Mouse (Mus musculus) bone marrow macrophage, adult 2 months (primary cell): ENCODE results near the gene Tbl1xr1. TPM values are rescaled to one million over a fixed set of nuclear protein-coding genes. Genes with fewer than 3 reads are reported as not detected.

Source experiments
- H3K27ac ChIP-seq: 2 replicates; pipeline ENCODE4 v1.5.1; 2012; ENCODE audit warnings: low read depth, low read length; ENCODE audit not compliant: insufficient read depth
- H3K4me1 ChIP-seq: 2 replicates; pipeline ENCODE4 v1.6.1; 2012; ENCODE audit warnings: low read length; ENCODE audit not compliant: control insufficient read depth, insufficient read depth
- H3K4me3 ChIP-seq: 2 replicates; pipeline ENCODE4 v1.5.1; 2012; ENCODE audit warnings: mild to moderate bottlenecking, low read length, moderate library complexity; ENCODE audit not compliant: insufficient read depth
- CTCF ChIP-seq: IDR thresholded peaks from 2 replicates; pipeline ENCODE4 v1.5.1; 2012; ENCODE audit warnings: low read depth, mild to moderate bottlenecking, low read length, moderate library complexity
- POLR2A ChIP-seq: IDR thresholded peaks from 2 replicates; pipeline ENCODE4 v1.6.1; 2012; ENCODE audit warnings: mild to moderate bottlenecking, low read depth, low read length, borderline replicate concordance
- polyA plus RNA-seq: library from polyadenylated mRNA; stranded (reverse); fragments of >200 nt; gene quantifications from 2 replicates; pipeline ENCODE4 v1.2.4, GENCODE M21; 2012; ENCODE audit not compliant: missing spikeins, insufficient read depth, insufficient read length

The Tbl1xr1 gene
- polyA plus RNA-seq, 1 experiment: 55.5 TPM

- Histone ChIP-seq H3K4me3 (no peak overlapping the region), H3K4me1 (peaks cover 6% of the 10 kb centered on the region), H3K27ac (no peak overlapping the region)
- TF ChIP-seq POLR2A (no peak), CTCF (no peak)
These were observed 79.9 kb downstream of the Tbl1xr1 start for GRCm38 (mm10) chr3:22156397-22156796.

DNA sequence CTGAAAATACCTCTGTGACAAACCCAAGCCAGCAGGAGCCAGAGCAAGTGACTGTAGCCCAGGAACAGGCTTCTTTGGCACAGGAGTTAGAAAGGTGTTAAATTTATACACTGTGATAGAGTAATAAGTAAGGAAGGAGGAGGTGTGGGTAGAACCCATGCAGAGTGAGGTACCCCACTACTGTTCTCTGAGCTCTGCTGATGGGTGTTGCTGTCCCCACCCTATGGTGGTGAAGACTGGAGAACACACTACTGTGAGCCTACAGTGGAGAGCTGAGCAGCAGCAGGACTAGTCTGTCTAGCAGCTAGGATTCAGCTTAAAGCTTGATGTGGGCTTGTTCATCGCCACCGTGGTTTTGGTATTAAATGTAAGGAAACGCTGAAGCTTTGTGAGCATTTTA, 86.5 kb downstream of the Tbl1xr1 start:
- no peak overlapping the region for H3K4me3 ChIP-seq
- H3K4me1 ChIP-seq: peaks cover 4% of the 10 kb centered on the region
- no peak for TF ChIP-seq POLR2A
- TF ChIP-seq CTCF: no peak
- no peak overlapping the region for H3K27ac ChIP-seq

GRCm38 (mm10) chr3:22167856-22168255, 91.4 kb downstream of the Tbl1xr1 start:
- Histone ChIP-seq H3K4me3 (no peak overlapping the region), H3K4me1 (peaks cover 12% of the 10 kb centered on the region), H3K27ac (no peak overlapping the region)
- TF ChIP-seq POLR2A: no peak
- no peak for TF ChIP-seq CTCF

DNA sequence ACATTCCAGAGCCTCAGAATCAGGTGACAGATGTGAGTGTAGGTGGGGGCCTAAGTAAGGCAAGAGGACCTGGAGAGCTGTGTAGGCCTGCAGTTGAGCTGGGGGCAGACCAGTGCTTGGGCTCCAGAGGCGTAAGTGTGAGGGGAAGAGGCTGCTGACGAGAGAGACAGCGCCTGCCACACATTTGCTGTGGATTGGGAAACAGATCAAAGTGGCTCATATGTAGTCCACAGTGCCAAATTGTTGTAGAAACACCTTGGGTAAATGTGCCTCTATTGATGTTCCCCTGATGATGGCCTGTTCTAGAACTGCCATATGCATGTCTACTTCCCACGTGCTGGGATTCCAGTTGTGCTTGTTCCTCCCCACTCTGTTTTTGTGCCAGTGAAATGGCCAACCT, 92.0 kb downstream of the Tbl1xr1 start:
- TF ChIP-seq POLR2A: no peak
- TF ChIP-seq CTCF: no peak

GRCm38 (mm10) chr3:22171526-22171925, 95.1 kb downstream of the Tbl1xr1 start:
- TF ChIP-seq POLR2A (no peak), CTCF (no peak)
- Histone ChIP-seq H3K27ac (no peak overlapping the region), H3K4me1 (peaks cover 8% of the 10 kb centered on the region), H3K4me3 (no peak overlapping the region)

More for the DNA sequence above, 92.0 kb downstream of the Tbl1xr1 start:
- no peak overlapping the region for H3K27ac ChIP-seq
- H3K4me3 ChIP-seq: no peak overlapping the region
- H3K4me1 ChIP-seq: peaks cover 12% of the 10 kb centered on the region

DNA sequence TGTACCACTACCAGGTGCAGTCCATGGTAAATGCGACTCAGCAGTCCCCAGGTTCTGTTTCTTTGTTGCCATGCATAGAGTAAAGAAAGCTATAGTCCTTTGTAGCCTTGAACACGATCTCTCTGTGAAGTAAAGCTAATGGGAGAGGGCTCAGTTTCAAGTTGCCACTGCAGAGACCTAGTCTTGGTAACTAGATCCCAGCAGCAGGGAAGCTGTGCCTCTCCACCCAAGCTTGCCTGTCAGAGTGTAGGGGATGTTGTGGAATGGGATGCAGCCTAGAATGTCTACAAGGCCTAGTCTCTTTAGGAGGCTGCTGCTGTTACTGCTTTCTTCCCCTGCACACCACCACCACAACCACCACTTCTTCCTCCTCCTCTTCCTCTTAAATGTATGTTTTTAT, 96.0 kb downstream of the Tbl1xr1 start:
- Histone ChIP-seq H3K4me1 (peaks cover 8% of the 10 kb centered on the region), H3K27ac (no peak overlapping the region), H3K4me3 (no peak overlapping the region)
- TF ChIP-seq CTCF (no peak), POLR2A (no peak)

DNA sequence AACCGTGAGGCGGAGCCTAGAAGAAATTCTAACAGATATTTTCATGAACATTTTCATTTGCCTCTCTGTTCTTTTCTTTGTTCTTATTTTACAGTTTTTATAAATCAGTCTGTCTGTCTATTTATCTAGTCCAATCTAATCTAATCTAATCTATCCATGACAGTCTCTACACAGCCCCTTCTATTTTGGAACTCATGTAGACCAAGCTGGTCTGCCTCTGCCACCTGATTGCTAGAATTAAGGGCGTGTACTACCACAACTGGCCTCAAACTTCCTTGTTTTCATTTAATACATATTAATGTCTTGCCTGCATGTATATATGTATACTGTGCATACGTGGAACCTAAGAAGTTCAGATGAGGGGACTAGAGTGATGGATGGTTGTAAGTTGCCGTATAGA, 96.7 kb downstream of the Tbl1xr1 start:
- Histone ChIP-seq H3K27ac (no peak overlapping the region), H3K4me3 (no peak overlapping the region), H3K4me1 (peaks cover 8% of the 10 kb centered on the region)
- no peak for TF ChIP-seq POLR2A
- TF ChIP-seq CTCF: no peak

- TF ChIP-seq POLR2A (no peak), CTCF (no peak)
- Histone ChIP-seq H3K27ac (no peak overlapping the region), H3K4me1 (peaks cover 8% of the 10 kb centered on the region), H3K4me3 (no peak overlapping the region)
These were observed 97.8 kb downstream of the Tbl1xr1 start for GRCm38 (mm10) chr3:22174232-22174631.

GRCm38 (mm10) chr3:22180076-22180475, 103.6 kb downstream of the Tbl1xr1 start:
- Histone ChIP-seq H3K27ac (no peak overlapping the region), H3K4me1 (no peaks in the 10 kb centered on the region)
- TF ChIP-seq CTCF: no peak
- TF ChIP-seq POLR2A: no peak

GRCm38 (mm10) chr3:22181026-22181425, 104.6 kb downstream of the Tbl1xr1 start:
- H3K4me1 ChIP-seq: no peaks in the 10 kb centered on the region
- no peak for TF ChIP-seq POLR2A
- no peak for TF ChIP-seq CTCF
- H3K4me3 ChIP-seq: no peak overlapping the region
- H3K27ac ChIP-seq: no peak overlapping the region

More at GRCm38 (mm10) chr3:22180076-22180475, 103.6 kb downstream of the Tbl1xr1 start:
- no peak overlapping the region for H3K4me3 ChIP-seq

DNA sequence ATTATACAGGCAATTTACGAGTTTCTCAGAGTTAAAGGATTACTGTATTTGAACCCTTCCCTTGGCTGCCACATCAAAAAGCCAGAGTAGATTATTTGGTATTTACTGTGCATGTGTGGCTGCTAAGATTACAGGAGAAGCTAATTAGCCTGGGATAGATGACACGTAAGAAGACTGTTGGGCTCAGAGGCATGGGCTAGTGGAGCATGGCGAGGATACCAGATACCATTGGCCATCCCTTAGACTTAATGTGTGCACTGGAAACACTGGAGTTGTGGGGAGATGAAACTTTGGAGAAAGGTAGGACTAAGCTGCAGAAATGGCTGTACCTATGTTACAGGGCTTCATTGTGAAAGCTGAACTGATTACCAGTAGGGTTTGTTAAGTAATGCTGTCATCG, 108.8 kb downstream of the Tbl1xr1 start:
- Histone ChIP-seq H3K4me1 (no peaks in the 10 kb centered on the region), H3K4me3 (no peak overlapping the region), H3K27ac (no peak overlapping the region)
- TF ChIP-seq POLR2A: no peak
- no peak for TF ChIP-seq CTCF
